In the genomic region with DNA sequence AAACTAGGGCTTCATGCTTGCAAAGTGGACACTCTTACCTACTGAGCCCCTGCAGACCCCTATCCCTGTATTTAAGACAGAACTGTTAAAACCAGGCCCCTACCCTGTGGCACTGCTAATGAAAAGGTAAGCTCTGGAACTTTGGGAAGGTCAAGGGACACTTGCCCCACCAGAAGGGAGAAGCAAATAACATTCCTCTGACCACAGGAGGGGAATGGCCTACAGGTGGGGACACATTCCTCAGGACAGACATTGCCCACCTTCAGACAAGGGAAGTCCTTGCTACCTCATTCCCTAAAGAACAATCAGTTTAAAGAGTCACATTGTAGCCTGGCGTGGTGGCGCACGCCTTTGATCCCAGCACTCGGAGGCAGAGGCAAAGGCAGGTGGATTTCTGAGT, we compare ENCODE assay signal across 27 mouse cellular contexts.
"Had no signal": no experiment of that assay in that cellular context is flagged by ENCODE, and none has a peak within 500 bp of the region (broad histone marks: within the 10 kb centered on the region; RNA-seq: fewer than 3 reads in every experiment).

No protein-coding gene starts in this region.

- H3K9me3 ChIP-seq: heart, embryonic 13.5 days; heart, embryonic 15.5 days; hindbrain, embryonic 13.5 days; hindbrain, embryonic 15.5 days; intestine, embryonic 15.5 days; kidney, embryonic 15.5 days; limb, embryonic 13.5 days; limb, embryonic 15.5 days; liver, embryonic 12.5 days had no signal

- H3K27ac ChIP-seq: heart, adult 2 months; heart, embryonic 13.5 days; heart, embryonic 15.5 days; hindbrain, embryonic 13.5 days; hindbrain, embryonic 15.5 days; hindbrain, postnatal 0 days; intestine, embryonic 15.5 days; kidney, embryonic 15.5 days; kidney, postnatal 0 days; limb, embryonic 13.5 days; limb, embryonic 15.5 days; liver, embryonic 12.5 days; liver, embryonic 14.5 days had no signal

- H3K9ac ChIP-seq: heart, embryonic 13.5 days; heart, embryonic 15.5 days; hindbrain, embryonic 13.5 days; hindbrain, embryonic 15.5 days; intestine, embryonic 15.5 days; kidney, embryonic 15.5 days; limb, embryonic 13.5 days; limb, embryonic 15.5 days; liver, embryonic 12.5 days; liver, embryonic 14.5 days had no signal

- H3K4me3 ChIP-seq: heart, adult 2 months; heart, embryonic 13.5 days; heart, embryonic 15.5 days; hindbrain, embryonic 13.5 days; hindbrain, embryonic 15.5 days; intestine, embryonic 15.5 days; kidney, embryonic 15.5 days; limb, embryonic 13.5 days; limb, embryonic 15.5 days; liver, embryonic 12.5 days had no signal

- H3K36me3 ChIP-seq: heart, embryonic 13.5 days; heart, embryonic 15.5 days; hindbrain, embryonic 13.5 days; hindbrain, embryonic 15.5 days; intestine, embryonic 15.5 days; kidney, embryonic 15.5 days; limb, embryonic 13.5 days; limb, embryonic 15.5 days; liver, embryonic 12.5 days had no signal

- ATAC-seq: hindbrain, postnatal 0 days; intestine, embryonic 15.5 days; liver, embryonic 12.5 days had no signal

- H3K4me1 ChIP-seq: heart, embryonic 15.5 days; hindbrain, embryonic 13.5 days; hindbrain, embryonic 15.5 days; kidney, embryonic 15.5 days; limb, embryonic 13.5 days; liver, embryonic 12.5 days had no signal

- H3K27me3 ChIP-seq: hindbrain, embryonic 13.5 days; hindbrain, embryonic 15.5 days; intestine, embryonic 15.5 days; kidney, embryonic 15.5 days; limb, embryonic 13.5 days; limb, embryonic 15.5 days had no signal

- H3K4me2 ChIP-seq: heart, embryonic 11.5 days; heart, embryonic 13.5 days; heart, embryonic 15.5 days; hindbrain, embryonic 13.5 days; hindbrain, embryonic 15.5 days; intestine, embryonic 15.5 days; kidney, embryonic 15.5 days; limb, embryonic 13.5 days; limb, embryonic 15.5 days; liver, embryonic 12.5 days had no signal

- DNase-seq: gastrocnemius, postnatal 14 days; gastrocnemius, postnatal 36 days; heart, adult 11 months; heart, adult 2 months; heart, postnatal 14 days; heart, postnatal 36 days; kidney, adult 11 months; kidney, adult 2 months; kidney, adult 9 months; kidney, postnatal 14 days; kidney, postnatal 36 days; layer of hippocampus, adult 9-11 months; layer of hippocampus, postnatal 36 days; left cerebral cortex, postnatal 4 days had no signal
